Mouse (Mus musculus) E14TG2a.4 (cell line): ENCODE data around the gene Gdpd5.

Experiments
- CTCF ChIP-seq: conservative IDR thresholded peaks from 2 replicates; pipeline ENCODE4 v1.5.1; 2014; ENCODE audit warnings: low read length
- NANOG ChIP-seq: IDR thresholded peaks from 2 replicates; pipeline ENCODE4 v1.6.1; 2014; ENCODE audit warnings: borderline replicate concordance, low read length, mixed read lengths
- POU5F1 ChIP-seq: IDR thresholded peaks from 2 replicates; pipeline ENCODE4 v1.6.1; 2014; ENCODE audit warnings: low read length, borderline replicate concordance

- no peak for TF ChIP-seq CTCF
- no peak for TF ChIP-seq NANOG
- TF ChIP-seq POU5F1: no peak
Measured at GRCm38 (mm10) chr7:99441534-99442072, 60.4 kb downstream of the Gdpd5 start.
